Mouse (Mus musculus) limb, embryonic 14.5 days (tissue): ENCODE measurements at regions not wholly inside any gene's neighbourhood (a gene's known extent, or its start where the extent isn't known, plus 50 kb on each side); places are given as distances from the start of the nearest gene placed in this dataset.
A peak's percentile ranks its signal among the peaks of the same experiment; 100 is the strongest.

Experiments used
- ATAC-seq: fragments of 200-750 bp; cut with Nextera tagmentation; 2 replicates; pipeline ENCODE4 v1.8.0; 2017; ENCODE audit warnings: low read depth, moderate number of reproducible peaks, moderate TSS enrichment; ENCODE audit not compliant: low FRiP score
- DNase-seq: peaks from one replicate; pipeline ENCODE4 v3.0.0-alpha.2; 2015; ENCODE audit warnings: low spot score
- H3K27ac ChIP-seq: fragments of 300-500 bp; sonication (generic); replicated peaks from 2 replicates; pipeline ENCODE4 v1.5.1; 2014; ENCODE audit warnings: low read depth, mild to moderate bottlenecking, low read length, moderate library complexity, mixed read lengths
- H3K27me3 ChIP-seq: fragments of 300-500 bp; sonication (generic); 2 replicates; pipeline ENCODE4 v1.6.1; 2014; ENCODE audit warnings: low read length, mixed read lengths; ENCODE audit not compliant: control insufficient read depth, insufficient read depth
- H3K36me3 ChIP-seq: fragments of 300-500 bp; sonication (generic); 2 replicates; pipeline ENCODE4 v1.6.1; 2014; ENCODE audit warnings: mild to moderate bottlenecking, low read length, moderate library complexity, mixed read lengths; ENCODE audit not compliant: control insufficient read depth, insufficient read depth
- H3K4me1 ChIP-seq: fragments of 300-500 bp; sonication (generic); 2 replicates; pipeline ENCODE4 v1.6.1; 2014; ENCODE audit warnings: antibody characterized with exemption, low read length, mixed read lengths; ENCODE audit not compliant: control insufficient read depth, insufficient read depth
- H3K4me2 ChIP-seq: fragments of 300-500 bp; sonication (generic); replicated peaks from 2 replicates; pipeline ENCODE4 v1.6.1; 2014; ENCODE audit warnings: low read depth, mild to moderate bottlenecking, low read length, moderate library complexity; ENCODE audit not compliant: severe bottlenecking
- H3K4me3 ChIP-seq: fragments of 300-500 bp; sonication (generic); replicated peaks from 2 replicates; pipeline ENCODE4 v1.5.1; 2014; ENCODE audit warnings: low read length
- H3K9ac ChIP-seq: fragments of 300-500 bp; sonication (generic); 2 replicates; pipeline ENCODE4 v1.6.1; 2014; ENCODE audit warnings: mild to moderate bottlenecking, low read depth, low read length, moderate library complexity; ENCODE audit not compliant: severe bottlenecking
- H3K9me3 ChIP-seq: fragments of 300-500 bp; sonication (generic); 2 replicates; pipeline ENCODE4 v1.6.1; 2016; ENCODE audit warnings: low read length; ENCODE audit not compliant: control insufficient read depth
- POLR2A ChIP-seq: fragments of 200-500 bp; IDR thresholded peaks from 2 replicates; pipeline ENCODE4 v1.8.0; 2012; ENCODE audit warnings: inconsistent platforms, mild to moderate bottlenecking, moderate library complexity, borderline replicate concordance; ENCODE audit not compliant: insufficient read depth, insufficient read length; ENCODE audit errors: extremely low read depth
- WGBS: fragments of 180-500 bp; shearing (Covaris S2); extraction: QIAGEN DNeasy Blood & Tissue Kit; methylation state at CpG from one replicate; pipeline ENCODE4 v1.1.7; 2014; 5-methylcytosine and 5-hydroxymethylcytosine counted together

- DNase-seq: peak; percentile 51
- no peak overlapping the region for H3K27ac ChIP-seq
- H3K9ac ChIP-seq: no peak overlapping the region
- no peaks in the 10 kb centered on the region for H3K4me1 ChIP-seq
- no peak overlapping the region for H3K4me3 ChIP-seq
- no peaks in the 10 kb centered on the region for H3K27me3 ChIP-seq
- no peaks in the 10 kb centered on the region for H3K36me3 ChIP-seq
- no peak overlapping the region for H3K4me2 ChIP-seq
- no peak for TF ChIP-seq POLR2A
- no peak for ATAC-seq
- 34% methylated on average over 7 of the region's 7 CpGs for WGBS
- no peaks in the 10 kb centered on the region for H3K9me3 ChIP-seq
Observed at GRCm38 (mm10) chr1:51600425-51600824, 122.2 kb upstream of the Nabp1 start.

GRCm38 (mm10) chr1:51596935-51597820, 119.0 kb upstream of the Nabp1 start:
- H3K4me2 ChIP-seq: peak overlapping the region; percentile 28
- peak; percentile 90 for DNase-seq
- no peaks in the 10 kb centered on the region for H3K36me3 ChIP-seq
- ATAC-seq: peak; percentile 88
- no peak overlapping the region for H3K27ac ChIP-seq
- H3K9me3 ChIP-seq: no peaks in the 10 kb centered on the region
- TF ChIP-seq POLR2A: no peak
- H3K4me1 ChIP-seq: peaks cover 7% of the 10 kb centered on the region; the same call in 1 of the 2 replicates
- WGBS: 16% methylated on average over 18 of the region's 18 CpGs
- H3K9ac ChIP-seq: no peak overlapping the region; the same call in 1 of the 2 replicates
- no peaks in the 10 kb centered on the region for H3K27me3 ChIP-seq
- peak overlapping the region; percentile 4; the same call in 1 of the 2 replicates for H3K4me3 ChIP-seq

- H3K4me1 ChIP-seq: peaks cover 7% of the 10 kb centered on the region; the same call in 1 of the 2 replicates
- 70% methylated on average over 4 of the region's 4 CpGs for WGBS
- no peak for TF ChIP-seq POLR2A
- ATAC-seq: no peak
- H3K9ac ChIP-seq: no peak overlapping the region
- no peaks in the 10 kb centered on the region for H3K9me3 ChIP-seq
- H3K4me2 ChIP-seq: no peak overlapping the region
- H3K27me3 ChIP-seq: no peaks in the 10 kb centered on the region
- no peaks in the 10 kb centered on the region for H3K36me3 ChIP-seq
- no peak overlapping the region for H3K4me3 ChIP-seq
- DNase-seq: no peak
- H3K27ac ChIP-seq: no peak overlapping the region
Observed at GRCm38 (mm10) chr1:51594666-51595065, 116.4 kb upstream of the Nabp1 start.

GRCm38 (mm10) chr1:51593621-51594441, 115.6 kb upstream of the Nabp1 start:
- Histone ChIP-seq H3K27me3 (no peaks in the 10 kb centered on the region), H3K4me1 (peaks cover 7% of the 10 kb centered on the region; the same call in 1 of the 2 replicates), H3K4me2 (no peak overlapping the region), H3K9me3 (no peaks in the 10 kb centered on the region), H3K27ac (no peak overlapping the region), H3K36me3 (no peaks in the 10 kb centered on the region), H3K9ac (no peak overlapping the region), H3K4me3 (no peak overlapping the region)
- ATAC-seq: peak; percentile 58; the same call in 1 of the 2 replicates
- 21% methylated on average over 10 of the region's 10 CpGs for WGBS
- DNase-seq: peak; percentile 37
- no peak for TF ChIP-seq POLR2A

GRCm38 (mm10) chr1:51591886-51592285, 113.7 kb upstream of the Nabp1 start:
- Histone ChIP-seq H3K9me3 (no peaks in the 10 kb centered on the region), H3K4me3 (no peak overlapping the region), H3K4me2 (no peak overlapping the region), H3K27ac (no peak overlapping the region), H3K36me3 (no peaks in the 10 kb centered on the region), H3K27me3 (no peaks in the 10 kb centered on the region), H3K9ac (no peak overlapping the region), H3K4me1 (peaks cover 7% of the 10 kb centered on the region; the same call in 1 of the 2 replicates)
- DNase-seq (no peak), ATAC-seq (no peak)
- no peak for TF ChIP-seq POLR2A
- WGBS: 25% methylated on average over 4 of the region's 4 CpGs
